Mouse (Mus musculus) stomach, embryonic 15.5 days (tissue): Measurements from ENCODE around the gene Vps37c. TPM values are rescaled to one million over a fixed set of nuclear protein-coding genes. Genes with fewer than 3 reads are reported as not detected.

Source experiments
- polyA plus RNA-seq: library from polyadenylated mRNA; unstranded; fragments of >200 nt; fragmentation: Nextera tagmentation; extraction: Ambion mirVana; gene quantifications from 2 replicates; pipeline ENCODE4 v1.2.1, GENCODE M21; 2015

Gene Vps37c
- polyA plus RNA-seq, 1 experiment from 2014 or later = 34.0 TPM

Other genes starting within 250 kb of the Vps37c start
- 0.57 and 0.91 TPM in 2 replicates for gene Lrrc10b, start 231.3 kb upstream of the Vps37c start, polyA plus RNA-seq
- gene Ppp1r32, start 205.8 kb upstream of the Vps37c start, polyA plus RNA-seq = 0.19 and 0.22 TPM in 2 replicates
- 30.8 and 37.7 TPM in 2 replicates for gene Cpsf7, start 163.5 kb upstream of the Vps37c start, polyA plus RNA-seq
- gene Sdhaf2, start 162.6 kb upstream of the Vps37c start, polyA plus RNA-seq = 52.4 and 55.3 TPM in 2 replicates
- 36.0 and 36.6 TPM in 2 replicates for gene Tmem216, start 132.5 kb upstream of the Vps37c start, polyA plus RNA-seq
- gene Cyb561a3, start 111.6 kb upstream of the Vps37c start, polyA plus RNA-seq = 18.9 and 19.6 TPM in 2 replicates
- 28.4 and 29.4 TPM in 2 replicates for gene Tmem138, start 111.4 kb upstream of the Vps37c start, polyA plus RNA-seq
- gene Ddb1, start 83.4 kb upstream of the Vps37c start, polyA plus RNA-seq = 301 and 305 TPM in 2 replicates
- 20.3 and 21.8 TPM in 2 replicates for gene Tkfc, start 83.1 kb upstream of the Vps37c start, polyA plus RNA-seq
- gene Vwce, start 54.5 kb upstream of the Vps37c start, polyA plus RNA-seq = 2.3 and 3.2 TPM in 2 replicates
- gene Pga5, start 10.7 kb upstream of the Vps37c start, polyA plus RNA-seq = 28.0 and 59.2 TPM in 2 replicates
- 0.85 and 1.9 TPM in 2 replicates for gene Cd5, start 50.3 kb downstream of the Vps37c start, polyA plus RNA-seq
- gene Cd6, start 141.3 kb downstream of the Vps37c start, polyA plus RNA-seq = 0.48 and 1.0 TPM in 2 replicates
- gene Slc15a3, start 151.0 kb downstream of the Vps37c start, polyA plus RNA-seq = 0.45 and 0.49 TPM in 2 replicates
- gene Tmem132a, start 181.2 kb downstream of the Vps37c start, polyA plus RNA-seq = 59.9 and 65.6 TPM in 2 replicates
- 112 and 118 TPM in 2 replicates for gene Tmem109, start 193.3 kb downstream of the Vps37c start, polyA plus RNA-seq
- gene Prpf19, start 206.5 kb downstream of the Vps37c start, polyA plus RNA-seq = 37.9 and 42.6 TPM in 2 replicates
- gene Zp1, start 231.9 kb downstream of the Vps37c start, polyA plus RNA-seq = not detected in 2 replicates
- 0.08 TPM in 1 of 2 replicates, not detected in the other for gene Ptgdr2, start 248.4 kb downstream of the Vps37c start, polyA plus RNA-seq